Mouse (Mus musculus) small intestine, adult 2 months (tissue): ENCODE data around the gene Utp20.

Experiments used
- CTCF ChIP-seq: fragments of 200-500 bp; IDR thresholded peaks from 2 replicates; pipeline ENCODE4 v1.5.1; 2012; ENCODE audit warnings: low read depth, mild to moderate bottlenecking, control low read depth, inconsistent platforms, low read length, moderate library complexity, mixed read lengths; ENCODE audit not compliant: insufficient replicate concordance, insufficient read length; ENCODE audit errors: extremely low read depth
- POLR2A ChIP-seq: fragments of 200-500 bp; IDR thresholded peaks from 2 replicates; pipeline ENCODE4 v1.6.1; 2012; ENCODE audit warnings: low read depth, mild to moderate bottlenecking, control low read depth, inconsistent platforms, low read length, moderate library complexity

- no peak for TF ChIP-seq CTCF
- TF ChIP-seq POLR2A, result no peak
Measured at GRCm38 (mm10) chr10:88794606-88795005, 32.0 kb downstream of the Utp20 start.
